Mouse (Mus musculus) Patski (cell line): Measurements from ENCODE around the gene Gpr35. TPM values are rescaled to one million over a fixed set of nuclear protein-coding genes. Genes with fewer than 3 reads are reported as not detected.

Source experiments
- ATAC-seq: fragments of 100-300 bp; one replicate; pipeline ENCODE4 v1.8.0; 2021
- CTCF ChIA-PET: fragments of 350-600 bp; sonication (Branson Sonifier 250); formaldehyde crosslinking; loops from one replicate; lab custom pipeline; 2022; ENCODE audit warnings: inconsistent platforms; lab: Charles Lee
- POLR2A ChIA-PET: fragments of 350-600 bp; sonication (Branson Sonifier 250); formaldehyde crosslinking; loops from one replicate; lab custom pipeline; 2022; ENCODE audit warnings: antibody characterized with exemption, inconsistent platforms; lab: Charles Lee
- DNase-seq: peaks from one replicate; pipeline ENCODE4 v3.0.0-alpha.2; 2011; ENCODE audit warnings: low read depth, low spot score
- H3K27me3 ChIP-seq: fragments of 371-371 bp; one replicate; pipeline ENCODE4 v1.5.1; 2021
- CTCF ChIP-seq: fragments of 100-300 bp; IDR thresholded peaks from one replicate; pipeline ENCODE4 v1.5.1; 2021
- in situ Hi-C: fragments of 300-500 bp; cut with MboI; formaldehyde crosslinking; loops from 3 replicates; pipeline ENCODE4 v1.11.1; 2018; ENCODE audit warnings: low pct_unique_long_range_greater_than_20kb, mixed read lengths
- polyA plus RNA-seq: library from polyadenylated mRNA; unstranded; gene quantifications from one replicate; pipeline ENCODE4 v1.2.3, GENCODE M21; 2021

Gene Gpr35
- polyA plus RNA-seq, 1 experiment from 2014 or later = not detected

- ChIA-PET CTCF (interaction anchor here (1.0 kb wide), 2 partner anchors 15 to 67 kb away, joined by 3 read pairs; no protein-coding TSS in a partner anchor), POLR2A (interaction anchor here (1.4 kb wide), 1 partner anchor 11 kb away, joined by 3 read pairs; no protein-coding TSS in a partner anchor)
- ATAC-seq (no peak), DNase-seq (peak; percentile 3)
- in situ Hi-C loops = no loop called here
- H3K27me3 ChIP-seq = peaks cover 19% of the 10 kb centered on the region
- TF ChIP-seq CTCF = no peak
Measured at GRCm38 (mm10) chr1:93014460-93014859, 63.8 kb downstream of the Gpr35 start.

- no peak for ATAC-seq
- no peak for DNase-seq
- CTCF ChIA-PET = interaction anchor here (1.0 kb wide), 2 partner anchors 14 to 66 kb away, joined by 3 read pairs; no protein-coding TSS in a partner anchor
- in situ Hi-C loops = no loop called here
- H3K27me3 ChIP-seq = peaks cover 24% of the 10 kb centered on the region
- TF ChIP-seq CTCF = no peak
- POLR2A ChIA-PET = interaction anchor here (1.4 kb wide), 1 partner anchor 11 kb away, joined by 3 read pairs; no protein-coding TSS in a partner anchor
Measured at GRCm38 (mm10) chr1:93015136-93015535, 64.5 kb downstream of the Gpr35 start.

- in situ Hi-C loops = no loop called here
Measured at GRCm38 (mm10) chr1:93018716-93019115, 68.1 kb downstream of the Gpr35 start.

GRCm38 (mm10) chr1:93020602-93021001 is 69.9 kb downstream of the Gpr35 start:
- DNase-seq = no peak
- in situ Hi-C loops = no loop called here
- TF ChIP-seq CTCF = no peak
- no peak for ATAC-seq
- CTCF ChIA-PET = no interaction called here
- H3K27me3 ChIP-seq = peaks cover 64% of the 10 kb centered on the region
- POLR2A ChIA-PET = no interaction called here

More at GRCm38 (mm10) chr1:93018716-93019115, 68.1 kb downstream of the Gpr35 start:
- TF ChIP-seq CTCF = no peak
- ATAC-seq = no peak
- H3K27me3 ChIP-seq = peaks cover 49% of the 10 kb centered on the region
- ChIA-PET CTCF (interaction anchor here (1.7 kb wide), 1 partner anchor 9 kb away, joined by 4 read pairs; no protein-coding TSS in a partner anchor), POLR2A (no interaction called here)
- DNase-seq = no peak

- no peak for TF ChIP-seq CTCF
- H3K27me3 ChIP-seq = peaks cover 59% of the 10 kb centered on the region
- in situ Hi-C loops = no loop called here
- ChIA-PET CTCF (no interaction called here), POLR2A (no interaction called here)
- ATAC-seq (no peak), DNase-seq (no peak)
Measured at GRCm38 (mm10) chr1:93026600-93026999, 75.9 kb downstream of the Gpr35 start.

GRCm38 (mm10) chr1:93029387-93029786 is 78.7 kb downstream of the Gpr35 start:
- DNase-seq = no peak
- ChIA-PET CTCF (interaction anchor here (1.0 kb wide), 1 partner anchor 15 kb away, joined by 3 read pairs; no protein-coding TSS in a partner anchor), POLR2A (no interaction called here)
- in situ Hi-C loops = no loop called here
- ATAC-seq = no peak
- no peak for TF ChIP-seq CTCF
- peaks cover 55% of the 10 kb centered on the region for H3K27me3 ChIP-seq

- in situ Hi-C loops = no loop called here
Measured at GRCm38 (mm10) chr1:93030060-93030459, 79.4 kb downstream of the Gpr35 start.

GRCm38 (mm10) chr1:93031199-93031598 is 80.5 kb downstream of the Gpr35 start:
- CTCF ChIA-PET = no interaction called here
- POLR2A ChIA-PET = no interaction called here
- ATAC-seq = no peak
- TF ChIP-seq CTCF = no peak
- peaks cover 55% of the 10 kb centered on the region for H3K27me3 ChIP-seq
- DNase-seq = no peak
- in situ Hi-C loops = no loop called here

More at GRCm38 (mm10) chr1:93030060-93030459, 79.4 kb downstream of the Gpr35 start:
- peaks cover 55% of the 10 kb centered on the region for H3K27me3 ChIP-seq
- POLR2A ChIA-PET = no interaction called here
- DNase-seq (no peak), ATAC-seq (no peak)
- CTCF ChIA-PET = interaction anchor here (1.0 kb wide), 1 partner anchor 15 kb away, joined by 3 read pairs; no protein-coding TSS in a partner anchor
- no peak for TF ChIP-seq CTCF

GRCm38 (mm10) chr1:93033989-93034388 is 83.3 kb downstream of the Gpr35 start:
- DNase-seq (no peak), ATAC-seq (no peak)
- CTCF ChIA-PET = no interaction called here
- POLR2A ChIA-PET = no interaction called here
- TF ChIP-seq CTCF = no peak
- in situ Hi-C loops = no loop called here
- peaks cover 51% of the 10 kb centered on the region for H3K27me3 ChIP-seq

GRCm38 (mm10) chr1:93035981-93036380 is 85.3 kb downstream of the Gpr35 start:
- CTCF ChIA-PET = no interaction called here
- in situ Hi-C loops = no loop called here
- no peak for TF ChIP-seq CTCF
- H3K27me3 ChIP-seq = peaks cover 56% of the 10 kb centered on the region
- POLR2A ChIA-PET = no interaction called here
- no peak for DNase-seq
- ATAC-seq = no peak

Other genes starting within 250 kb of the Gpr35 start
- gene Gpc1, start 119.2 kb upstream of the Gpr35 start, polyA plus RNA-seq = 131 TPM
- 0.45 TPM for gene Ankmy1, start 48.0 kb upstream of the Gpr35 start, polyA plus RNA-seq
- gene Dusp28, start 43.9 kb upstream of the Gpr35 start, polyA plus RNA-seq = 8.9 TPM
- gene Rnpepl1, start 40.1 kb upstream of the Gpr35 start, polyA plus RNA-seq = 62.7 TPM
- gene Capn10, start 16.5 kb upstream of the Gpr35 start, polyA plus RNA-seq = 37.7 TPM
- not detected for gene Aqp12, start 55.5 kb downstream of the Gpr35 start, polyA plus RNA-seq
- not detected for gene Kif1a, start 151.1 kb downstream of the Gpr35 start, polyA plus RNA-seq
- not detected for gene Agxt, start 184.4 kb downstream of the Gpr35 start, polyA plus RNA-seq
- not detected for gene 2310007B03Rik, start 210.1 kb downstream of the Gpr35 start, polyA plus RNA-seq
- gene Crocc2, start 217.9 kb downstream of the Gpr35 start, polyA plus RNA-seq = 0.30 TPM